Mouse (Mus musculus): Measurements from ENCODE around the gene Rhoq. TPM values are rescaled to one million over a fixed set of nuclear protein-coding genes. Genes with fewer than 3 reads are reported as not detected.

Gene Rhoq
- polyA plus RNA-seq, 1 experiment from 2014 or later: 20.7 TPM

- WGBS: 91% methylated on average over 15 of the region's 15 CpGs
- Histone ChIP-seq H3K9ac (replicated peaks; ENCODE audit: low read length) (no peak overlapping the region), H3K27ac (replicated peaks; ENCODE audit: low read depth, low read length) (no peak overlapping the region), H3K4me3 (ENCODE audit: low read depth, low read length) (no peak overlapping the region), H3K4me2 (ENCODE audit: low read depth, low read length) (no peak overlapping the region), H3K9me3 (replicated peaks; ENCODE audit: control insufficient read depth, low read length) (no peaks in the 10 kb centered on the region), H3K4me1 (ENCODE audit: control insufficient read depth, insufficient read depth, low read length) (no peaks in the 10 kb centered on the region), H3K36me3 (replicated peaks; ENCODE audit: control insufficient read depth, insufficient read depth, low read depth, low read length) (no peaks in the 10 kb centered on the region; the same call in 1 of the 2 replicates), H3K27me3 (ENCODE audit: control insufficient read depth, insufficient read depth, low read length) (no peaks in the 10 kb centered on the region)
- ATAC-seq (replicated peaks; ENCODE audit: insufficient number of reproducible peaks, low FRiP score, low TSS enrichment, low read depth) (no peak), DNase-seq (ENCODE audit: low spot score) (no peak)
These were observed 7.3 kb downstream of the Rhoq start for GRCm38 (mm10) chr17:86970026-86970750.

- H3K4me2 ChIP-seq (ENCODE audit: low read depth, low read length): no peak overlapping the region
- H3K9me3 ChIP-seq (replicated peaks; ENCODE audit: control insufficient read depth, low read length): no peaks in the 10 kb centered on the region
- H3K36me3 ChIP-seq (replicated peaks; ENCODE audit: control insufficient read depth, insufficient read depth, low read depth, low read length): no peaks in the 10 kb centered on the region; the same call in 1 of the 2 replicates
- ATAC-seq (replicated peaks; ENCODE audit: insufficient number of reproducible peaks, low FRiP score, low TSS enrichment, low read depth) (no peak), DNase-seq (ENCODE audit: low spot score) (no peak)
- WGBS: 75% methylated on average over 5 of the region's 5 CpGs
- no peaks in the 10 kb centered on the region for H3K4me1 ChIP-seq (ENCODE audit: control insufficient read depth, insufficient read depth, low read length)
- no peak overlapping the region for H3K9ac ChIP-seq (replicated peaks; ENCODE audit: low read length)
- no peak overlapping the region for H3K4me3 ChIP-seq (ENCODE audit: low read depth, low read length)
- H3K27ac ChIP-seq (replicated peaks; ENCODE audit: low read depth, low read length): no peak overlapping the region
- H3K27me3 ChIP-seq (ENCODE audit: control insufficient read depth, insufficient read depth, low read length): no peaks in the 10 kb centered on the region
These were observed 8.2 kb downstream of the Rhoq start for GRCm38 (mm10) chr17:86971036-86971435.

- Histone ChIP-seq H3K9me3 (replicated peaks; ENCODE audit: control insufficient read depth, low read length) (no peaks in the 10 kb centered on the region), H3K9ac (replicated peaks; ENCODE audit: low read length) (no peak overlapping the region), H3K4me3 (ENCODE audit: low read depth, low read length) (no peak overlapping the region), H3K27me3 (ENCODE audit: control insufficient read depth, insufficient read depth, low read length) (no peaks in the 10 kb centered on the region), H3K4me1 (ENCODE audit: control insufficient read depth, insufficient read depth, low read length) (no peaks in the 10 kb centered on the region), H3K27ac (replicated peaks; ENCODE audit: low read depth, low read length) (no peak overlapping the region), H3K4me2 (ENCODE audit: low read depth, low read length) (no peak overlapping the region), H3K36me3 (replicated peaks; ENCODE audit: control insufficient read depth, insufficient read depth, low read depth, low read length) (no peaks in the 10 kb centered on the region; the same call in 1 of the 2 replicates)
- no peak for DNase-seq (ENCODE audit: low spot score)
- 83% methylated on average over 7 of the region's 7 CpGs for WGBS
- ATAC-seq (replicated peaks; ENCODE audit: insufficient number of reproducible peaks, low FRiP score, low TSS enrichment, low read depth): no peak
These were observed 9.0 kb downstream of the Rhoq start for GRCm38 (mm10) chr17:86971860-86972259.

DNA sequence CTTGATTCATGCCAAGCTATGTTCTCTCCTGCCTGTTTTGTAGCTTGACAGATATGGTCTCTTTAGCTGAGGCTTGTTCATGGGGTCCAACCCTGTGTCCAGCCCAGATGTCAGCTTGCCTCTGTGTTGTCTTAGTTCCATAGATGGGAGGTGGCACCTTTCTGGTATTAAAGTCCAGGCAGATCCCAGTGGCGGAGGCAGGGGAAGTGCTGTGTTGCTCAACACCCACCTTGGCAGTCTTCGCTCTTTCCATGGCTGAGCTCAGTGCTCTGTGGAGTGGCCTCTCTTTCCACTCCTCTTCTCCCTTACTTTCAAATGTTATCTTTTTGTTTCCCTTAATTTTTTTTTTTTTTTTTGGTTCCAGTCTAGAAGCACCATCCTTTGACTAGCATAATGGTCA lies 10.2 kb downstream of the Rhoq start:
- no peaks in the 10 kb centered on the region for H3K9me3 ChIP-seq (replicated peaks; ENCODE audit: control insufficient read depth, low read length)
- H3K27ac ChIP-seq (replicated peaks; ENCODE audit: low read depth, low read length): no peak overlapping the region
- H3K27me3 ChIP-seq (ENCODE audit: control insufficient read depth, insufficient read depth, low read length): no peaks in the 10 kb centered on the region
- DNase-seq (ENCODE audit: low spot score): no peak
- H3K4me1 ChIP-seq (ENCODE audit: control insufficient read depth, insufficient read depth, low read length): no peaks in the 10 kb centered on the region
- no peaks in the 10 kb centered on the region; the same call in 1 of the 2 replicates for H3K36me3 ChIP-seq (replicated peaks; ENCODE audit: control insufficient read depth, insufficient read depth, low read depth, low read length)
- H3K4me3 ChIP-seq (ENCODE audit: low read depth, low read length): no peak overlapping the region
- no peak overlapping the region for H3K4me2 ChIP-seq (ENCODE audit: low read depth, low read length)
- ATAC-seq (replicated peaks; ENCODE audit: insufficient number of reproducible peaks, low FRiP score, low TSS enrichment, low read depth): no peak
- 94% methylated on average over 2 of the region's 2 CpGs for WGBS
- H3K9ac ChIP-seq (replicated peaks; ENCODE audit: low read length): no peak overlapping the region

GRCm38 (mm10) chr17:86976387-86976786 lies 13.5 kb downstream of the Rhoq start:
- Histone ChIP-seq H3K4me3 (ENCODE audit: low read depth, low read length) (no peak overlapping the region), H3K4me2 (ENCODE audit: low read depth, low read length) (no peak overlapping the region), H3K9ac (replicated peaks; ENCODE audit: low read length) (no peak overlapping the region), H3K4me1 (ENCODE audit: control insufficient read depth, insufficient read depth, low read length) (no peaks in the 10 kb centered on the region), H3K9me3 (replicated peaks; ENCODE audit: control insufficient read depth, low read length) (no peaks in the 10 kb centered on the region), H3K27ac (replicated peaks; ENCODE audit: low read depth, low read length) (no peak overlapping the region), H3K27me3 (ENCODE audit: control insufficient read depth, insufficient read depth, low read length) (no peaks in the 10 kb centered on the region), H3K36me3 (replicated peaks; ENCODE audit: control insufficient read depth, insufficient read depth, low read depth, low read length) (no peaks in the 10 kb centered on the region; the same call in 1 of the 2 replicates)
- WGBS: 80% methylated on average over 10 of the region's 10 CpGs
- ATAC-seq (replicated peaks; ENCODE audit: insufficient number of reproducible peaks, low FRiP score, low TSS enrichment, low read depth): no peak
- no peak for DNase-seq (ENCODE audit: low spot score)

- H3K27ac ChIP-seq (replicated peaks; ENCODE audit: low read depth, low read length): no peak overlapping the region
- H3K9me3 ChIP-seq (replicated peaks; ENCODE audit: control insufficient read depth, low read length): no peaks in the 10 kb centered on the region
- WGBS: 94% methylated on average over 6 of the region's 6 CpGs
- no peaks in the 10 kb centered on the region for H3K36me3 ChIP-seq (replicated peaks; ENCODE audit: control insufficient read depth, insufficient read depth, low read depth, low read length)
- ATAC-seq (replicated peaks; ENCODE audit: insufficient number of reproducible peaks, low FRiP score, low TSS enrichment, low read depth) (no peak), DNase-seq (ENCODE audit: low spot score) (no peak)
- H3K4me1 ChIP-seq (ENCODE audit: control insufficient read depth, insufficient read depth, low read length): no peaks in the 10 kb centered on the region
- H3K27me3 ChIP-seq (ENCODE audit: control insufficient read depth, insufficient read depth, low read length): no peaks in the 10 kb centered on the region
- no peak overlapping the region for H3K4me3 ChIP-seq (ENCODE audit: low read depth, low read length)
- H3K9ac ChIP-seq (replicated peaks; ENCODE audit: low read length): no peak overlapping the region
- no peak overlapping the region for H3K4me2 ChIP-seq (ENCODE audit: low read depth, low read length)
These were observed 15.6 kb downstream of the Rhoq start for GRCm38 (mm10) chr17:86978496-86978895.

GRCm38 (mm10) chr17:86981205-86981604 lies 18.3 kb downstream of the Rhoq start:
- H3K4me2 ChIP-seq (ENCODE audit: low read depth, low read length): no peak overlapping the region
- no peak overlapping the region for H3K9ac ChIP-seq (replicated peaks; ENCODE audit: low read length)
- ATAC-seq (replicated peaks; ENCODE audit: insufficient number of reproducible peaks, low FRiP score, low TSS enrichment, low read depth) (no peak), DNase-seq (ENCODE audit: low spot score) (no peak)
- H3K9me3 ChIP-seq (replicated peaks; ENCODE audit: control insufficient read depth, low read length): no peaks in the 10 kb centered on the region
- no peak overlapping the region for H3K27ac ChIP-seq (replicated peaks; ENCODE audit: low read depth, low read length)
- no peak overlapping the region for H3K4me3 ChIP-seq (ENCODE audit: low read depth, low read length)
- H3K27me3 ChIP-seq (ENCODE audit: control insufficient read depth, insufficient read depth, low read length): no peaks in the 10 kb centered on the region
- no peaks in the 10 kb centered on the region for H3K4me1 ChIP-seq (ENCODE audit: control insufficient read depth, insufficient read depth, low read length)
- H3K36me3 ChIP-seq (replicated peaks; ENCODE audit: control insufficient read depth, insufficient read depth, low read depth, low read length): no peaks in the 10 kb centered on the region
- 89% methylated on average over 1 of the region's 1 CpGs for WGBS

- Histone ChIP-seq H3K4me3 (ENCODE audit: low read depth, low read length) (no peak overlapping the region), H3K9me3 (replicated peaks; ENCODE audit: control insufficient read depth, low read length) (no peaks in the 10 kb centered on the region), H3K4me1 (ENCODE audit: control insufficient read depth, insufficient read depth, low read length) (no peaks in the 10 kb centered on the region), H3K27ac (replicated peaks; ENCODE audit: low read depth, low read length) (no peak overlapping the region), H3K9ac (replicated peaks; ENCODE audit: low read length) (no peak overlapping the region), H3K36me3 (replicated peaks; ENCODE audit: control insufficient read depth, insufficient read depth, low read depth, low read length) (no peaks in the 10 kb centered on the region), H3K4me2 (ENCODE audit: low read depth, low read length) (no peak overlapping the region), H3K27me3 (ENCODE audit: control insufficient read depth, insufficient read depth, low read length) (no peaks in the 10 kb centered on the region)
- ATAC-seq (replicated peaks; ENCODE audit: insufficient number of reproducible peaks, low FRiP score, low TSS enrichment, low read depth): no peak
- DNase-seq (ENCODE audit: low spot score): no peak
- WGBS: 100% methylated on average over 2 of the region's 2 CpGs
These were observed 18.8 kb downstream of the Rhoq start for GRCm38 (mm10) chr17:86981701-86982100.

Measured in embryonic facial prominence, embryonic 11.5 days (tissue).